Mouse (Mus musculus): ENCODE measurements around the gene Cldn12. TPM values are rescaled to one million over a fixed set of nuclear protein-coding genes. Genes with fewer than 3 reads are reported as not detected.

Cldn12 gene
- polyA plus RNA-seq, 1 experiment from 2014 or later: 10.0 TPM

DNA sequence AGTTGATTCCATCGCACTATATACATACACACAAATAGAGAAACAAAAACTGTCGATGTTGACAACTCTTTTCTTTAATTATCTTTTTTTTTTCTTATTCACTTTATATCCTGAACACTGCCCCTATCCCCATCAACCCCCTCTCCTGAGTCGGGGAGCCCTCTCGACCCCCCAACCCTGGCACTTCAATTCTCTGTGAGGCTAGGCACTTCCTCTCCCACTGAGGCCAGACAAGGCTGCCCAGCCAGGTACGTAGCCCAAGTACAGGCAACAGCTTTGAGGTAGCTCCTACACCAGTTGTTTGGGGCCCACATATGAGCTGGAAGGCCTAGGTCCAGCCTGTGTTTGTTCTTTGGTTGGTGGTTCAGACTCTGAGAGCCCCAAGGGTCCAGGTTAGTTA is 653 bp upstream of the Cldn12 start:
- Histone ChIP-seq H3K27ac (replicated peaks) (no peak overlapping the region), H3K4me1 (replicated peaks) (peaks cover 6% of the 10 kb centered on the region), H3K36me3 (replicated peaks) (no peaks in the 10 kb centered on the region), H3K27me3 (peaks cover 10% of the 10 kb centered on the region; the same call in 1 of the 2 replicates), H3K4me2 (no peak overlapping the region), H3K9ac (no peak overlapping the region), H3K9me3 (replicated peaks) (no peaks in the 10 kb centered on the region), H3K4me3 (replicated peaks) (no peak overlapping the region; the same call in 1 of the 2 replicates)
- 63% methylated on average over 5 of the region's 5 CpGs for WGBS (ENCODE audit: insufficient replicate concordance)
- no peak for ATAC-seq (ENCODE audit: insufficient read depth)

- Histone ChIP-seq H3K4me3 (replicated peaks) (no peak overlapping the region), H3K4me1 (replicated peaks) (peaks cover 6% of the 10 kb centered on the region), H3K27me3 (0 out of 2 replicates have a peak, but pooled peaks cover 7% of the 10 kb centered on the region), H3K9me3 (replicated peaks) (no peaks in the 10 kb centered on the region), H3K36me3 (replicated peaks) (no peaks in the 10 kb centered on the region), H3K27ac (replicated peaks) (no peak overlapping the region), H3K4me2 (no peak overlapping the region), H3K9ac (no peak overlapping the region)
- WGBS (ENCODE audit: insufficient replicate concordance): 58% methylated on average over 3 of the region's 3 CpGs
- ATAC-seq (ENCODE audit: insufficient read depth): no peak
Measured at GRCm38 (mm10) chr5:5511401-5511800, 3.4 kb downstream of the Cldn12 start.

- ATAC-seq (ENCODE audit: insufficient read depth): no peak
- no peaks in the 10 kb centered on the region for H3K36me3 ChIP-seq (replicated peaks)
- no peaks in the 10 kb centered on the region for H3K9me3 ChIP-seq (replicated peaks)
- no peak overlapping the region for H3K9ac ChIP-seq
- no peak overlapping the region for H3K4me3 ChIP-seq (replicated peaks)
- no peak overlapping the region for H3K4me2 ChIP-seq
- no peak overlapping the region for H3K27ac ChIP-seq (replicated peaks)
- 70% methylated on average over 5 of the region's 5 CpGs for WGBS (ENCODE audit: insufficient replicate concordance)
- H3K4me1 ChIP-seq (replicated peaks): peaks cover 6% of the 10 kb centered on the region
- H3K27me3 ChIP-seq: 0 out of 2 replicates have a peak, but pooled peaks cover 7% of the 10 kb centered on the region
Measured at GRCm38 (mm10) chr5:5510989-5511388, 3.8 kb downstream of the Cldn12 start.

DNA sequence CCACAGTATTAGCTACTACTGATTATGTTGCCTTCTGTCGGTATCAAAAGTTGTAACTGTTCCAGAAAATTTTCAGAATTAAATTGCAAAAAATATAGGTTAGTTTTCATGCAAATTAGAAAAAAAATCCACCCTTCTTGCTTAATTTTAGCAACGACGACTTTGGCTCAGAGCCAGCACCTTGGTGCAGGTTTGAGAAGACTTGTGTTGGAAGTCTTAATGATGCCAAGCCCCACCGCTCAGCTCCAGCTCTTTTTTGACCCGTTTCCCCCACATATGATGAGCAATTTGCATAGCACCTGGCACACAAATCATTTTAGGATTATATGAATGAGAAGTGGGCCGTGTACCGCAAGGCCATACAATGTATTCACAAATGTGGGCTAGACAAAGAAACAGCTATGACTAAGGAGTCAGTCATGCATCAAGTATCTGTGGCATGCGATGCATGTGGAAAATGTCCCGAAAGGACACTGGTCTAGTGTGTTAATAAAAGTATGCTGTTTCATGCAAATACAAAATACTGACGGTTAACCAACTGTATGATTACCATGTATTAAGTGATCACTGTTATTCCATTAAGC is 4.4 kb downstream of the Cldn12 start:
- 71% methylated on average over 10 of the region's 10 CpGs for WGBS (ENCODE audit: insufficient replicate concordance)
- Histone ChIP-seq H3K27me3 (0 out of 2 replicates have a peak, but pooled peaks cover 7% of the 10 kb centered on the region), H3K27ac (replicated peaks) (no peak overlapping the region), H3K36me3 (replicated peaks) (no peaks in the 10 kb centered on the region), H3K4me2 (no peak overlapping the region), H3K4me1 (replicated peaks) (peaks cover 6% of the 10 kb centered on the region), H3K9me3 (replicated peaks) (no peaks in the 10 kb centered on the region), H3K9ac (no peak overlapping the region), H3K4me3 (replicated peaks) (no peak overlapping the region)
- ATAC-seq (ENCODE audit: insufficient read depth): no peak

DNA sequence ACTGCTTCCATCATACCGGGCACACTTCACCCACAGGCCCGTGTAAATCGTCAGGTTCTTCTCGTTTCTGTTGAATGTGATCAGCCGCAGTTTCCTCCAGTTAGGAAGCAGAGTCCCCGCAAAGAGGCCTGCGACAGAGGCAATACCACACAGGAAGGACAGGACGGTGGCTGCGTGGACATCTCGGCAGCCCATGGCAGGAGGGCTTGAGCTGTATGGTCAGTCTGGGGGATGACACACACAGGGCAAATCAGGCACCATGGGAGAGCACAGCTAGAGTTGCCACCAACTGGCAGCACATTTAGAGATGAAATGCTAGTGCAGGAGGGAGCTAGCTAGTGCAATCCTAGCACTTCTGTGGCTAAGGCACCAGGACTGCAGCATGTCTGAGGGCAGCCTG is 6.5 kb downstream of the Cldn12 start:
- Histone ChIP-seq H3K9ac (no peak overlapping the region), H3K4me2 (no peak overlapping the region), H3K4me1 (replicated peaks) (no peaks in the 10 kb centered on the region), H3K27ac (replicated peaks) (no peak overlapping the region), H3K4me3 (replicated peaks) (no peak overlapping the region), H3K9me3 (replicated peaks) (no peaks in the 10 kb centered on the region), H3K36me3 (replicated peaks) (no peaks in the 10 kb centered on the region), H3K27me3 (no peaks in the 10 kb centered on the region)
- WGBS (ENCODE audit: insufficient replicate concordance): 68% methylated on average over 10 of the region's 10 CpGs
- no peak for ATAC-seq (ENCODE audit: insufficient read depth)

- Histone ChIP-seq H3K4me1 (replicated peaks) (no peaks in the 10 kb centered on the region), H3K4me2 (no peak overlapping the region), H3K9ac (no peak overlapping the region), H3K27me3 (no peaks in the 10 kb centered on the region), H3K27ac (replicated peaks) (no peak overlapping the region), H3K4me3 (replicated peaks) (no peak overlapping the region), H3K9me3 (replicated peaks) (no peaks in the 10 kb centered on the region), H3K36me3 (replicated peaks) (no peaks in the 10 kb centered on the region)
- WGBS (ENCODE audit: insufficient replicate concordance): 57% methylated on average over 20 of the region's 20 CpGs
- no peak for ATAC-seq (ENCODE audit: insufficient read depth)
Measured at GRCm38 (mm10) chr5:5507701-5508225, 7.0 kb downstream of the Cldn12 start.

DNA sequence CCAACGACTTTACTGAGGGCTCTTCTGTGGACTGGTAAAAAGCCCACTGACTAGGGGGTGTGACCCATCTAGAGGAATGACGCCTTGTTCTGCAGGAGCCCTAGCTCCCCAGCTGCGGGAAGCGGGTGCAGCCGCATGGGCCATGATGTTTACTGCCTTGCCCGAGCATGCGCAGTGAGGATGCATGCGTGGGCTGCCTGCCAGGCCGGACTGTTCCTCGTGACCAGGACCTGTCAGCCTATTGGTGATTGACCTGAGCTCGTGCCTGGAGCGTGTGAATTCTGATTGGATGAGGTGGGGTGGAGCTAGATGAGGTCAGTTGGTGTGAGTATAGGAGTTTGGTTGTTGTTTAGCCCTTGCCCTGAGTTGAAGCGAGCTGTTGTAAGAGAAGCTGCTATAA is 10.3 kb downstream of the Cldn12 start:
- Histone ChIP-seq H3K9ac (no peak overlapping the region), H3K4me2 (no peak overlapping the region), H3K4me3 (replicated peaks) (no peak overlapping the region), H3K4me1 (replicated peaks) (no peaks in the 10 kb centered on the region), H3K27ac (replicated peaks) (no peak overlapping the region), H3K27me3 (no peaks in the 10 kb centered on the region), H3K9me3 (replicated peaks) (no peaks in the 10 kb centered on the region), H3K36me3 (replicated peaks) (no peaks in the 10 kb centered on the region)
- no peak for ATAC-seq (ENCODE audit: insufficient read depth)
- 74% methylated on average over 13 of the region's 13 CpGs for WGBS (ENCODE audit: insufficient replicate concordance)

- Histone ChIP-seq H3K4me2 (no peak overlapping the region), H3K27me3 (no peaks in the 10 kb centered on the region), H3K27ac (replicated peaks) (no peak overlapping the region), H3K4me3 (replicated peaks) (no peak overlapping the region), H3K4me1 (replicated peaks) (no peaks in the 10 kb centered on the region), H3K36me3 (replicated peaks) (no peaks in the 10 kb centered on the region), H3K9ac (no peak overlapping the region), H3K9me3 (replicated peaks) (no peaks in the 10 kb centered on the region)
- WGBS (ENCODE audit: insufficient replicate concordance): 65% methylated on average over 4 of the region's 4 CpGs
- no peak for ATAC-seq (ENCODE audit: insufficient read depth)
Measured at GRCm38 (mm10) chr5:5503381-5503780, 11.4 kb downstream of the Cldn12 start.

DNA sequence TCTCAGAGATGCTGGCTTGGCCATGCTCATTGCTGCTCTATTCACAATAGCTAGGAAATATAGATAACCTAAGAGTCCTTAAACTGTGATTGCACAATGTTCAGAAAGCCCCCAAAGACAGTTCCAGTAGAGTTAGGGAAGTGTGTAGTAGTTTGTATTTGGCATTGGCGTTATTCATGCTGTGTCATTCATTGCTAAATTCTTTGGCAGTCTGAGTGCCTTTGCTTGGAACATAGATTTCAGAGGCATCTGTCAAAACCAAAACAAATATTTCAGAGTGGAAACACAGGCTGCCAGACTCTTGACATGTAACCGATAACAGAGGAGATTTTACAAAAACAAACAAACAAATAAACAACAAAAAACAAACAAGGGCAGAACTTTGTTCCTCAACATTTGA is 13.2 kb downstream of the Cldn12 start:
- no peaks in the 10 kb centered on the region for H3K36me3 ChIP-seq (replicated peaks)
- H3K9me3 ChIP-seq (replicated peaks): no peaks in the 10 kb centered on the region
- no peak overlapping the region for H3K4me3 ChIP-seq (replicated peaks)
- no peaks in the 10 kb centered on the region for H3K27me3 ChIP-seq
- no peak overlapping the region for H3K4me2 ChIP-seq
- no peak overlapping the region for H3K9ac ChIP-seq
- H3K4me1 ChIP-seq (replicated peaks): no peaks in the 10 kb centered on the region
- no peak overlapping the region for H3K27ac ChIP-seq (replicated peaks)
- WGBS (ENCODE audit: insufficient replicate concordance): 56% methylated on average over 2 of the region's 2 CpGs
- ATAC-seq (ENCODE audit: insufficient read depth): no peak

DNA sequence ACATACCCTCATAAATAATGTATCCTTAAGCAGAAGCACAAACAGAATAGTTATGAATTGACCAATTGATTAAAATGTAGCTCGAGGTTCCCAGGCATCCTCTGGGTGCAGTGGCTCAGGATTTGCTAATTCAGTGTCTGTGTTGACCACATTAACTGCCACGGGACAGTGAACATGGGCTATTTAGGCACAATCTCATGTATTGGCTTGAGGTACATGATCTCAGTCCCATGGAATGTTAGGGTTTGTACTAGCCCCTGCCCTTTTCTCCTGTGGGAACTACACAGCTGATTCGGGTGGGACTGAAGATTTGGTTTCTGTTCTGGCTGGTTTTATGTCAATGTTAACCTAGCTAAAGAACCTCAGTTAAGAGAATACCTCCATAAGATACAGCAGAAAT is 18.4 kb downstream of the Cldn12 start:
- Histone ChIP-seq H3K4me1 (replicated peaks) (no peaks in the 10 kb centered on the region), H3K27ac (replicated peaks) (no peak overlapping the region), H3K9ac (no peak overlapping the region), H3K36me3 (replicated peaks) (no peaks in the 10 kb centered on the region), H3K27me3 (no peaks in the 10 kb centered on the region), H3K4me3 (replicated peaks) (no peak overlapping the region), H3K9me3 (replicated peaks) (no peaks in the 10 kb centered on the region), H3K4me2 (no peak overlapping the region)
- no peak for ATAC-seq (ENCODE audit: insufficient read depth)
- WGBS (ENCODE audit: insufficient replicate concordance): 52% methylated on average over 3 of the region's 3 CpGs

DNA sequence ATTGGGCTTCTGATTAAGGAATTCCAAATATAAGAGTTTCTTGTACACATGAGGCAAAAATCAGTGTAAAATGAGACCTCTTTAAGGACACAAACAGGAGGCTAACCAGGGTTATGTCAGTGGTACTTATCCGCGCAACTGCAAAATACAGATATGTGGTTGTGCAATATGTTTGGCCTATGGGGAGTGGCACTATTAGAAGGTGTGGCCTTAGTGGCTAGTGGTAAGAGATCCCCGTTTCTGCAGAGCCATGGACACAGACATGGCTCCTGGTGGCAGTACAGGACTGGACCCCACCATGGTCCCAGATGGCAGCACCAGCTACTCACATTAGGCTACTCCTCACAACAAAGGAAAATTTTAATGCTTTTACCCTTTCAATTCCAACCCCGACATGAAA is 19.7 kb downstream of the Cldn12 start:
- 54% methylated on average over 4 of the region's 4 CpGs for WGBS (ENCODE audit: insufficient replicate concordance)
- no peak for ATAC-seq (ENCODE audit: insufficient read depth)
- H3K9ac ChIP-seq: no peak overlapping the region
- H3K27me3 ChIP-seq: no peaks in the 10 kb centered on the region
- H3K9me3 ChIP-seq (replicated peaks): no peaks in the 10 kb centered on the region
- no peak overlapping the region for H3K27ac ChIP-seq (replicated peaks)
- H3K4me2 ChIP-seq: no peak overlapping the region
- H3K4me1 ChIP-seq (replicated peaks): no peaks in the 10 kb centered on the region
- H3K36me3 ChIP-seq (replicated peaks): no peaks in the 10 kb centered on the region
- no peak overlapping the region for H3K4me3 ChIP-seq (replicated peaks)
